Mouse (Mus musculus): ENCODE results near the gene Rundc3b.

Rundc3b gene

DNA sequence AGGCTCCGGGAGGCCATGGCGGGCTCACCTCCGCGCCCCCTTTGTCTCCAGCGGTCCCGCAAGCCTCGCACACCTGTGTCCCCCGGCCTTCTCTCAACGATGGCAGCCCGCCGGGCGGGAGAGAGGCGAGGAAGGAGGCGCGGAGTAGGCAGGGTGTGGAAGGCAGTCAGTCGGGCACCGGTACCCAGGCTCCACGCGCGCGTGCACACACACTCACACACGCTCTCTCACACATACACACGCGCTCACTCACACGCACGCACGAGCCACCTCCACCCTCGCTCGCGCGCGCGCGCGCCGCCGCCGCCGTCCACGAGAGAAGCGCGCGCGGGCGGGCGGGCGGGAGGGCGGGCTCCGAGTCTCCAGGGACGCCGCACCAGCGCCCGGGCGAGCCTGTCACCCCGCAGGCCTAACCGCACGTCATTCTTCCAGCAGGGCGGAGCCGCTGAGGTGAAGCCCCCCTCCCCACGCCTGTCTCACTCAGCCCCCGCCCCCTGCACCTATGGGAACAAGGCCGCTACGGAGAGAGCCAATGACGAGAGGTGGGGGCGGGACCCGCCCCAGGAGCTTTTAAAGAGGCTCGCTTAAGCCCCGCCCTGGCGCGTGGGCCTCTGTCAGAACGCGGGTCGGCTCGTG lies at the start of gene Rundc3b:
Gene Rundc3b (minus strand): TSS at position 357 of the 636 bp plus-strand sequence.
- DNase-seq (ENCODE audit: low spot score in 2 of 2): peak; percentile 86 to 93

DNA sequence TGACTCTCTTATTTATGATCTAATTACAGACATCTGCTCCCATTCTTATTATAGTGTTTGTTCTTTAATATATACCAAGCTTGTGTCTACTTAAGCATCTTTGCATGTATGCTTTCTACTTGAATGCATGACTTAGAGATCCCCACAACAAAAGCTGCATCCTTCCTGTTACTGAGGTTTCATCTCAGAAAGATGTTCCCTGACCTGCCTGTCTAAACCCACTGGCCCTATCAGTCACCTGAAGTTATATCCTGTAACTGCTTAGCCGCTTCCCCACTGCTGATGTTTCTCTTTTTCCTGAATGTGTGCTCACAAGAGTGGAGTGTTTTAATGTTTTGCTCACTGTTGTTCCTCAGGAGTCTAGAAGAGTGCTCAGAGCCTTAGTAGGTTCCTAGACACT lies 46.9 kb upstream of the Rundc3b start:
- no peak for DNase-seq (ENCODE audit: low spot score in 2 of 2)

DNA sequence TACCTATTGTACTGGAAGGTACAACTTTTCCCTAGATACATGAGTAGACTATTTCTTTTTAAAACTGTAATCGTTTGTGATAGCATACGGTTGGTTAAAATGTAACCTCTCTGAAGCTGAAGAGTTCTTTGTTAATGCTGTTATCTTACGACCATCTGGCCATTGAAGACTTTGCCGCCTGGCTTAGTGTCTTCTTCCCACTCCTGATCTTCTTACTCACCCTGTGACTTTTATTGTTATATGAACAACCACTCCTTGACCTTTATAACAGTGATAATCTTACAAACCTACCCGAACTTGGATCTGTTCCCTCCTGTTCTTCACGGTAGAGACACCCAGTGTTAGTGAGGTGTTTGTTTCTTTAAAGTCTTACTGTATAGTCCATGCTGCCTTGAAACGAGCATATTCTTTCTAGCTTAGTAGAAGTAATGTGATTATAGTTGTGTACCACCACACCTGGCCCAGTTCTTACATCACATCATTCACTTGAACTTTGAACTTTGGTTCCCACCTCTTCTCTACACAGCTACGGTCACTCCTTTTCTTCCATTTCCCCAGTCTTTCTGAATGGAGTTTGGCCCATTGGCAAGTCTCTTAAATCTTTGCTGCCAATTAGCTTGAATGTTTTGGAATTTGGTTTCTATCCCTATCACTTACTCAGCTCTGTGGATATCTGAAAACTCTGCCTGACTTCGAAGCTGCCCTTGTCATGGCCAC lies 45.2 kb upstream of the Rundc3b start:
- no peak for DNase-seq (ENCODE audit: low spot score in 2 of 2)

DNA sequence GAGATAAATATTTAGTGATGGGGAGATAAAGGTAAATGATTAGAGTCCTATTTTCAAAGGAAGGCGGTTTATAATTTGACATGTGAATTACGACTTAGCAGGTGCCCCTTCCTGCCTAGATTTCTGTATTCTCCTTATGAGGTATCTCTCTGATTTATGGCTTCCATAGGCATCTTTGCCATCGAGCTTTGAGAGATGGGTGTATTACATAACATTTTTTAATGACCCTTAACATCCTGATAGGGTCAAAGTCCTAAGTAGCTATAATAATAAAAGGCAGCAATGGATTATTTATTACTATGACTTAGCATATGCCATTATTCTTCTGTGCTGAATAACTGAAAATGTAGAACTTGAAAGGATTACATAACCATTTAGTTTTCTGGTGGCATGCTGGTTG lies 41.9 kb upstream of the Rundc3b start:
- no peak for DNase-seq (ENCODE audit: low spot score in 2 of 2)

DNA sequence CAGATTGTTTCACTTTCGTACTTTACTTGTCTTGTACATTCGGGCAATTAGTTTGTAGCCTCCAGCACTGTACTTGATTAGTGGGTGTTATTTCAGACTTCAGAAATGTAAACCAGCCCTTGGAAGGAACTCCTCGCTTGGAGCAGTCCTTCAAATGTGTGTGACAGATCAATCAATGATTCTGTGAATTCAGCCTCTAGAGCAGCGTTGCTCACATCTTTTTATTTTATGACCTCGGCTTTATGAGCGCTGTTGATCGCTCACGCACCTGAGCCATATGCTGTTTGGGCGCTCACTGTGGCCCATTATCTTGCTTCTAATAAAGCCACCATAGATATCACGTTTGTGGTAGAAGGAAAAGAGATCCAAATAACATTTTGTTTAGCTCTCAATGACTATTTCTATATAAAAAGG lies 38.0 kb upstream of the Rundc3b start:
- DNase-seq (ENCODE audit: low spot score in 2 of 2): no peak

DNA sequence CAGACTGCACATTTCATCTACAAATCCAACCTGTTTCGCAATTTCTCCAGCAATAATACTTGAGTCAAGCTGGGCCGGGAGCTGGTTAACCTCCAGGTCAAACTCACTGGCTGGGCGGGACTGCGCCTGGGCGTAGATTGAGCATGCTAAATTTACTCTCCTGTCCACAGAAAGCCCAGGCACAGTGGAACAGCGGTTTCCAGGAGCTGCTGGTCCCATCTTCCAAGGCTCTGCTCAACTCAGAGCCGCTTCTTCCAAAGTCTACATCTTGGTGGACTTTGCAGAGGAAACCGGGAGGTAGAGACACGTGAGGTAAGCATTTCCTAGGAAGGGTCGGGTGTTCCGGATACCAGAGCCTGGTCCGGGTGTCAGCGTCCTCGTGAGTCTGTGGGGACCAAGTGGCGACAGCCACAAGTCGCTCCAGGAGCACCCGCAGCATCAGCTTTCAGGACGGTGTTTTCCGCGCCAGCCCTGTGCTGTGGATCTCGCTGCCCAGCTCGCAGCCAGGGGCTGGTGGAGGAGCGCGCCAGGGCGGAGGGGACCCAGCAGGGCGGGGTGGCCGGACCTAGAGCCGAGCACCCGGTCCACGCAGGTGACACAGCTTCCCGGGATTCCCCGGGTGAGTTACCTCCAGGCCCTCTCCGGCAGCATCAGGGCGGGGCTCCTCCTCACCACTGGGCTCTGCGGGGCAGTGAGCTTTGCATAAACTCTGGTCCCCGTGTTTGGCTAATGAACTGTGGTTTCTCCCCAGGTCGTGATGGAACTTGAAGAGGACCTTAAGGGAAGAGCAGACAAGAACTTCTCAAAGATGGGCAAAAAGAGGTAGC lies 37.4 kb upstream of the Rundc3b start, which contains the start of gene Abcb1a:
Gene Abcb1a (plus strand): TSS at position 167 of the 827 bp plus-strand sequence.
- peak in 1 of 2 experiments; percentile 7 for DNase-seq (ENCODE audit: low spot score in 2 of 2)

DNA sequence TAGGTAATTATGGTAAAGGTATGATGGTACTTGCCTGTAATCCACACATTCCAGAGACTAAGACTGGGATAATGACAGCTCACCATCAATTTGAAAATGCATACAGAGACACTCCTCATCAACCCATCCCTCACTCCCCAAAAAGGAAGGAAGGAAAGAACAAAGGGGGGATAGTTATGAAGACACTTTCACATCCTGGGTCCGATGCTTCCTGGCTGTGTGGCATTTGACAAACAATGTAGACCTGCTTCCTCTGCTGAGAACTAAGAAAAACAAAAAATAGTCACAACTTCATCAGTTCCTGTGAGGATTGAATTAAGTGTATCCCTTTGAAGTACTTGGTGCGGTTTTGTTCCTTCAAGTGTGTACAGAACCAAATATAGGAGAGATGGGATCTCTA lies 29.3 kb upstream of the Rundc3b start:
- DNase-seq (ENCODE audit: low spot score in 2 of 2): no peak

DNA sequence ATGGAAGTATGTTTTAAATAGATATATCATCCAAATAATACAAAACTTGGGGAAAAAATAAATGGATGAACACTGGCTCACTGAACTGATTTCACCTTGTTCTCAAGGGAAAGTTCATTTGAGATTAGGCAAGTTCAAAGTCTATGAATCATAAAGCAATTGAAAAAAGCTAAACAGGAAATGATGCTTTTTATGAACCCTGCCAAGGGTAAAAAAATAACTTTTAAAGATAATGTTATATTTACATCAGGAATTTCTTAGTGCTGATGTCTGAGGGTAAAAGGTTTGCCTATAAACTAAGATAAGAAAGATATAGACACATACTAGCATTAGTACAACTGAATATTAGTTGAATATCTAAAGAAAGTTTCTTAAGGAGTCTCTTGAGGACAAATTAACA lies 26.0 kb upstream of the Rundc3b start:
- DNase-seq (ENCODE audit: low spot score in 2 of 2): no peak

DNA sequence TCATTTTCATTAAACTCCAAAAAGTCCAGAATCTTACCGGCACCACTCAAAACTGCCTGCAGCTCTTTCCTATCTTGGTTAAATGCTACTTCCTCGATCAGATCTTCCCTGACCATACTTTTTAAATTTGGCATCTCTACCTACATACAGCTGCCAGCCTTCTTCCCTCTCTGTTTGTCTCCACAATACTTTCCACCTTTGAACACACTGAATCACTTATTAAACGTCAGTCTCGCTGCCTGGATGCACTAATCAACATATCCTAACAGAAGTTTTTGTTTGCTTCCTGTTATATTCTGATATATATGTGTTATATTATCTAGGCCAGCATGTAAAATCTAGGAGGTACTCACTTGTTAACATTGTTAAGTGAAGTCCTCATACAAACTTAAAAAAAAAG lies 25.5 kb upstream of the Rundc3b start:
- DNase-seq (ENCODE audit: low spot score in 2 of 2): no peak

DNA sequence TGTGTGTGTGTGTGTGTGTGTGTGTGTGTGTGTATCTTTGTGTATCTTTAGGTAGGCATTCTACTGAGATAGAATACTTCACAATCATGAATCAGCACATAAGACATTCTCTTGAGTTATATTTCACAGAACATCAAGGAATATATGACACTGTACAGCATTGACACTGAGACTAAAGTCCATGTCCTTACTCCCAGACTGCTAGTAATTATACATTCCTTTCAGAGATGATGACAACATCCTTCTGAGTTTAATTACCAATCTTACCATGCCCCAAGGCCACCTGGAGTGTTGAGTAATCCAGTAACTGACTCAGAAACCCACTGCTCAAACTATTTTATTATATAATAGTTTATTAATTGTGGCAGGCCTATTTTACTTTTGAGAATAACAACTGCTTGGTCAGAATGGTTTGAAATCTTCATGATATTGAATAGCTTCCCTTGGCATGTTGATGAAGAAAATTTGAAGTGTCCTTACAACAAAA lies 11.8 kb upstream of the Rundc3b start:
- DNase-seq (ENCODE audit: low spot score in 2 of 2): no peak

DNA sequence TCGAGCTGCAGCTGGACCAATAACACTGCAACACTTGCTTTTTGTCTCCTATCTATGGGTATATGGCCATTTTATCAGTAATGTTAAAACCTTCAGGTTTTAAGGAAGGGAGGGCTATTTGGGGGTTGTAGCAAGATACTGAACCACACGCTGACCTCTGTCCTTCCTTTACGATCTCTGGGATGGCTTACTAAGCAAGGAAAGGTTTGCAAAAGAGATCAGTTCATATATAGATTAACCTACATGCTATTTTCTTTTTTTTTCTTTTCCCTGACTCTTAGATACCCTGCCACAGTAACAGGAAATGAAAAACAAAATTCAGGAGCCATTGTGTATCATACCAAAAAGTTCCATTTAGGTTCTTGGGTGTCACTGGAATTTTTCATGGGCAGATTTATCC lies 10.1 kb upstream of the Rundc3b start:
- no peak for DNase-seq (ENCODE audit: low spot score in 2 of 2)

DNA sequence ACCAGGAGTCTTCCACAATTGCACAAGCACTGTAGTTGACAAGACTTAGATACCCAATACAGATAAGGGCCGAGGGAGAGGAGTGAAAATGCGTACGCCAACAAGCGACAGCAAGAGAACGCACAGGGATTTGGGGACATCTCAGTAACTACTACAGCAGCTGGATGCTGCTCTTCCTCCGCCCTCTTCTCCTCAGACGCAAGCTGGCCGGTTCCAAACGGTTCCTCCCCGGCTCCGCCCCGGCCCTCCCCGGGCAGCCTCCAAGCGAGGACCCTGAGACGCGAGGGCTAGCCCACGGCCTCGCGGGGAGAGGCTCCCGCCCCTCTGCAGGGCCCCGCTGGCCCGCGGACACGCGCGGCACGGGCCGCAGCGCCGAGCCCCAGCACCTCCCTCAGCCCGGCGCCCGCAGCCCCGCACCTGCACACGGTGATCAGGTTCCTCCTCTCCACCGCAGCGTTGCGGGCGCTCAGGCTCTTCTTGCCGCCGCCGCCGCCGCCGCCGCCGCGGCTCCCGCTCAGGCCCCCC lies 619 bp downstream of the Rundc3b start:
- DNase-seq (ENCODE audit: low spot score in 2 of 2): peak; percentile 70 to 77

DNA sequence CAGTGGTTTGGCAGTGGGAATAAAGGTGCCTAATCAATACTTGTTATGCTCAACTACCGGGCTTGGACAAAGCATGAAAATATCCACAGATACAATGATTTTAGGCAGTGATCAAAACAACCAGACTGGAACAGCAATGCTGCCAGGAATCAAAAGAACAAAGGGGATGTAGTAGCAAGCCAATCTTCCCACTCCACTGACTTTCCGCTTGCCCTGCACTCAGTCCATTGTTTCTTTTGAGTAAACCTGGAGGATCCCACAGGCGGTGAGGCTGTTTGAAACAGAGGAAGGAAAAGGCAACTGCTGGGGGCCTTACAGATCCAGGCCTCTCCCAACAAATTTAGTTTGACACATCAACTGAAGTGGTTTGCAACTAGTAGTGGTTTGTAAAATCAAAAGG lies 51.6 kb downstream of the Rundc3b start:
- DNase-seq (ENCODE audit: low spot score in 2 of 2): no peak

DNA sequence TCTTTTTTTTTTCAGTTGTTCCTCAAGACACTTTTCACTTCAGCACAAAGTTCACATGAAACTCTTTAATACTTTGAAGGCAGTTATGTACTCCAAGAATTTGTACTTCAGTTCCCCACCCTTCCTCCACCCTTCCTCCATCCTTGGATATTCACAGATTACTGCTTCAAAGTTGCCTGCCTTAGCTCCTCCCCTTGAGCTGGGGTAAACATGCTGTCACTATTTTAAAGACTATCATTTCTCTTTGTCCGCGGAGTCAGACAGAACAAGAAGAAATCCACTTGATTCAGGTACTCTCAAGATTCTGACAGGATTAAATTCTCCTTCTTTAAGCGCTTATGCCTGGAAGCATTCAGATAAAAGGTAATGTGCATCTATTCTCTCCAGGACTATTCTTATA lies 55.9 kb downstream of the Rundc3b start:
- DNase-seq (ENCODE audit: low spot score in 2 of 2): no peak

DNA sequence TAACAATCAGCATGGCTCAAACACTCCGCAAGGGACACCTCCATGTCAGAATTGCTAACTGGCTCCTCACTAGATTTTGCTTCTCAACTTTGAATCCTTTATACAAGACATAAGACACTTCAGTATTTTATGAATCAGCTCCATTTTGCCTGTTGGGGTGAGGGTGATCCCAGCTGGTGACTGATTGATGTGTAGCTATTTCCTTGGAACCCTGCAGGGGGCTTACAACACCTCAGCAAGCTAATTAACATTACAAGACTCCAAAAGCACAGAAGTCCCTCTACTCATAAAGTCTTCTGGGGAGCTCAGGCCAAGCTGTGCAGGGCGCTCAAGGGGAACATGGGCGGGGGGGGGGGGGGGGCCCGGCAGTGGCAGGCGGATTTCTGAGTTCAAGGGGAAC lies 78.2 kb downstream of the Rundc3b start:
- no peak for DNase-seq (ENCODE audit: low spot score in 2 of 2)

DNA sequence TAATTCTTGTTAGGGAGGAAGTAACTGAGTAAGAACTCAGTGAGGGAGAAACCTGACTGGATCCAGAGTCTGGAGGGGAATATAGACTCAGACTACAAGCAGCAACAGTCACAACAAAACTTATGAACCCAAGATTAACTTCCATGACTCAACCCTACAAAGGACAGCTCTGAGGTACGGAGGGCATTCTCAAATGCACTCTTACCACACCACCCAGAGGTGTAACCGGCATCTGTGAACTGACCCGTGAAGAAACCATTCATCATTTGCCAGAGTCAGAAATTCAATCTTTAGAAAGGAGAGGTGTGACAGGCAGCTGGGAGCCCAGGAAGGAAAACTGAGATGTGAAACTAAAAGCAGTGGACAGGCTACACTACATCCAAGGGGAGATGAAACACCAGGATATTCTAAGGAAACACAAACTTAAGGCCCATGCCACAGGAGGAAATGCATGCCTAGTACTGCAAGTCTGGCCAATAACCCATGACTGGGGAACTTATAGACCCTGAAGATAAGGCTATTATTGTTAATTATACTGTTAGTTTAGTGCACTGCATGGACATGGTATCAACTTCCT lies 80.0 kb downstream of the Rundc3b start:
- no peak for DNase-seq (ENCODE audit: low spot score in 2 of 2)

DNA sequence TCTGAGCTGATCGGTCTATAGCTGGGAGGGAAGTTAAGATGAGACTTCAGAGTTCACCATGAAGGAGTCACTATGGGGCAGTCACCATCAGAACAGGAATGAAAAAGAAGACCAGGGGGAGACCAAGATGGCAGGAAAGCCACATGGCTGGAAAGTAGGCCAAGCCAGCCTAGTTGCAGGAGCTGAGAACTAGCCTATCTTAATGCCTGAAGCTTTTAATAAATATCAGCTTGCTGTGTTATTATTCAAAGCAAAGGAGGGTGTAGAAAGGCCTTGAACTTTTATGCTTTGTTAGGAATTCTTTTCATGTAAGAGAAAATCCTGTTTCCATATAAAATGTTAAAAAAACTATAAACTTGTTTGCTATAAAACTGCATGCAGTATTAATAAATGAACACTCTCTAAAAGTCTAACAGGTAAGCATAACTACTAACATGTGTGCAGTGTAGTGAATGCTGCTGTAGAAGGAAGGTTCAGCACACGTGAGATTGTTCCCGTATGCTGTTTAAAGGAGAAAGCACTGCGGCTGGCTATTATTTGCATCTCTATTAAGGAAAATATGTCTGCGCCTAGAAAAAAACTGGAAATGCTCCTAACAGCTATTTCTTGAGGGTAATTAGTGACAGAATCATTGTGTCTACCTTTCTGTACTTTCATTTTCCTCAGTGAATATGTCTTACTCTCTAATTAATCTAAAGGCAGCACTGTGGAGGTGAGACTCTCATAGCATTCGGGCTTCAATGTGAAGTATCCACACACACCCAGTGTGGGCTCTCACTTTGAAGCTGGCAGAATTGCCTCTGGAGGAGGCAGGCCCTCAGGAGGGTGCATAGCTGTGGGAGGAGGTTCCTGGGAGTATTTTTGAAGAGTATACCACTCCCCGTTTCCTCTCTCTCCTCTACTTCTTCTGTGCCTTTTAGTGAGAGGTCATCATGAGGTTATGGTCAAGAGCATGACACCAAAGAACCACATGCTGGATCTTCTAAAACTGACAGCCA lies 81.3 kb downstream of the Rundc3b start:
- no peak for DNase-seq (ENCODE audit: low spot score in 2 of 2)

DNA sequence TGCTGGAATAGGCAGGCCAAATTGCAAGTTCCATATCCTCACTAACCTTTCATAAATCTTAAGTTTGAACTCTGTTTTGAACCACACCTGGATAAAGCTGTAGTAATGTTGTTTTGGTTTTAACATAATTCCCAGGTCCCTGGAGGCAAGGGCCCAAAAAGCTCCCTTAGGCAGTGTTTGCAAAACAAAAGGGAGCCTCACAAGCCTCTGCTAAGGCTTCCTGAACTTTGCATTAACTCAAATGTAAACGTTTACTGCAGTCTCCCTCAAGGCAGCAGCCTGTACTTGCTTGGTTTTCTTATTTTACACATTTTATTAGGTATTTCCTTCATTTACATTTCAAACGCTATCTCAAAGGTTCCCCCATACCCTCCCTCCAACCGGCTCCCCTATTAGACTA lies 103.7 kb downstream of the Rundc3b start:
- DNase-seq (ENCODE audit: low spot score in 2 of 2): no peak

DNA sequence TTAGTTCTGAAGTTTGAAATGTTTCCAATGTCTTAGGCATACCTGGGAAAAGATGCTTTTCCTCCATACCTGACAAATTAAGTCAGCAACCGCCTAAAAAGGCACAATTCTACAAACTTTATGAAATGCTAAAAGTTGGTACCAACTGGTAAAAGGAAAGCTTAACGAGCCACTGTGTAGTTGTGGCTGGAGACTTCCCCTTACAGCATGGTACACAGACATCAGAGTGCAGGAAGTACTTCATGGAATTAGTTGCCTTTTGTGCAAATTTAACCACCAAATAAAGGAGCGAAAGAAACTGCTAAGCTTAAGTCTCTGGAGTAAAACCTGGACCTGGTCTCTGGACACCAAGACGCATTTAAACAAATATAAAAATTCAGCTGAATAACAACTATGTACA lies 131.0 kb downstream of the Rundc3b start:
- DNase-seq (ENCODE audit: low spot score in 2 of 2): no peak

DNA sequence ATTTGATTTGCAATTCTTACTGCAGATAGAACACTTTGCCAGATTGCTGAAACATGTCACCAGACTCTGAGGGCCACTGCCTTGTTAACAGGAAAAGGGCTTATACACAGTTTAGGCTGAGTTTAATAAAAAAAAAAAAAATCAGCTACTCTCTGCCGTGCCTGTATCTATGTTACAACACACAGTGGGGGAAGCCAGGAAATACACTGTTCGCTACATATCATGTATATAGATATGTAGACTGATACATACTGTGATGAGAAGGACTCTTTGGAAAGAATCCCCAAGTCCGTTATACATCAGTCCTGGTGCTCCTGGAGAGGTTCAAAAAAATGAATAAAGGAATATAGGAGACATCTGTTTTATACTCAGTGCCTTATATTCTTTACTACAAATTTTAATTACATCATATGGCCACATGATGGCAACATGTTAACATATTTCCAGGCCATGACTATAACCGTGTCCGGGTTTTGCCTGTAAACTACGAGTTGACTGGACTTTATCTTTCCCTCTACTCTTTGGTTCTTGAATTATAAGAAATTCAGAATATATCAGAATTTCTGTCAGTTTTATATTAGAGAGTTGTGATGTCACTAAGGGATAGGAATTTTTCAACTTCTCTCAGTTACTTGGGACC lies 133.2 kb downstream of the Rundc3b start:
- DNase-seq (ENCODE audit: low spot score in 2 of 2): no peak
